Mouse (Mus musculus) left cerebral cortex, postnatal 14 days (tissue): Measurements from ENCODE around the gene Gm13289. TPM values are rescaled to one million over a fixed set of nuclear protein-coding genes. Genes with fewer than 3 reads are reported as not detected.
"Not testable (repeated sequence)": the region's sequence is repeated elsewhere in the genome, so short reads cannot be mapped to it uniquely, and the experiment has no call there.

Experiments used
- DNase-seq, 2 experiments: peaks; one replicate each; pipeline ENCODE4 v3.0.0; 2021 to 2022; ENCODE audit warnings: low spot score in 2 of 2, mixed read lengths in 1 of 2
- intact Hi-C: fragments of 180-260 bp; cut with DNase I; formaldehyde crosslinking; loops from one replicate; pipeline ENCODE4 v1.15.1; 2025
- total RNA-seq, 2 experiments: library from RNA; stranded (reverse); gene quantifications; 2 replicates each; pipeline ENCODE4 v1.2.3; 2021

Gene Gm13289
- total RNA-seq, 2 experiments from 2014 or later, result not detected

- DNase-seq, intact Hi-C loops: not testable (repeated sequence)
Measured at GRCm38 (mm10) chr4:88780320-88780719, 3.6 kb downstream of the Gm13289 start.

GRCm38 (mm10) chr4:88781831-88782230 is 5.1 kb downstream of the Gm13289 start, which contains the start of gene Ifnz:
TSS of gene Ifnz (plus strand) at chr4:88782131.
- DNase-seq, intact Hi-C loops: not testable (repeated sequence)

- intact Hi-C loops, DNase-seq: not testable (repeated sequence)
Measured at GRCm38 (mm10) chr4:88782335-88782734, 5.6 kb downstream of the Gm13289 start.

GRCm38 (mm10) chr4:88785409-88785808 is 8.7 kb downstream of the Gm13289 start, which contains the start of gene Gm13276:
TSS of gene Gm13276 (plus strand) at chr4:88785709.
- intact Hi-C loops, DNase-seq: not testable (repeated sequence)

DNA sequence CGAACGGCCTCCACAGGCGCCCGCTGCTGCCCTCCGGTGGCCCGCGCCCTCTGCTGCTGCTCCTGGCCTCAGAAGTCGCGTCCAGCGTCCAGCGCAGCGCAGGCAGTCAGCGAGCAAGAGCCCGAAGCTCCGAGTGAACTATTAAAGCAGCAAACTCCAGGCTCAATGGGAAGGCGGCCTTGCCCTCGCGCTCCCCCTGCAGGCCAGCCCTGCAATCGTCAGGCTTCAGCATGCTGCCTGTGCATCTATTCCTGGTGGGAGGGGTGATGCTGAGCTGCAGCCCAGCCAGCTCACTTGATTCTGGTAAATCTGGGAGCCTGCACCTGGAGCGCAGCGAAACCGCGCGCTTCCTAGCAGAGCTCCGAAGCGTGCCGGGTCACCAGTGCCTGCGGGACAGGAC is 11.7 kb downstream of the Gm13289 start, which contains the start of gene Gm13277:
TSS of gene Gm13277 (plus strand) at position 231 of the 400 bp plus-strand sequence.
- intact Hi-C loops, result not testable (repeated sequence)
- peak; percentile 70 to 75 for DNase-seq

GRCm38 (mm10) chr4:88791250-88791649 is 14.5 kb downstream of the Gm13289 start, which contains the start of gene Gm13278:
TSS of gene Gm13278 (plus strand) at chr4:88791550.
- DNase-seq, intact Hi-C loops: not testable (repeated sequence)

- intact Hi-C loops, result not testable (repeated sequence)
- peak; percentile 20 to 41 for DNase-seq
Measured at GRCm38 (mm10) chr4:88793936-88794675, 17.4 kb downstream of the Gm13289 start, which contains the start of gene Gm13275. TSS of gene Gm13275 (plus strand) at chr4:88794487.

- intact Hi-C loops, DNase-seq: not testable (repeated sequence)
Measured at GRCm38 (mm10) chr4:88797097-88797496, 20.4 kb downstream of the Gm13289 start, which contains the start of gene Gm13279. TSS of gene Gm13279 (plus strand) at chr4:88797397.

GRCm38 (mm10) chr4:88799365-88799764 is 22.6 kb downstream of the Gm13289 start, which contains the start of gene Gm13285:
TSS of gene Gm13285 (plus strand) at chr4:88799665.
- intact Hi-C loops, DNase-seq: not testable (repeated sequence)

DNA sequence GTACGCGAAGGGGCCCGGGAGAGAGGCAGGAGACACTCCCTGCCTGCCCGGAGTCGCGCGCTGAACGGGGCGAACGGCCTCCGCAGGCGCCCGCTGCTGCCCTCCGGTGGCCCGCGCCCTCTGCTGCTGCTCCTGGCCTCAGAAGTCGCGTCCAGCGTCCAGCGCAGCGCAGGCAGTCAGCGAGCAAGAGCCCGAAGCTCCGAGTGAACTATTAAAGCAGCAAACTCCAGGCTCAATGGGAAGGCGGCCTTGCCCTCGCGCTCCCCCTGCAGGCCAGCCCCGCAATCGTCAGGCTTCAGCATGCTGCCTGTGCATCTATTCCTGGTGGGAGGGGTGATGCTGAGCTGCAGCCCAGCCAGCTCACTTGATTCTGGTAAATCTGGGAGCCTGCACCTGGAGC is 26.2 kb downstream of the Gm13289 start, which contains the start of gene Gm13287:
TSS of gene Gm13287 (plus strand) at position 301 of the 400 bp plus-strand sequence.
- intact Hi-C loops, DNase-seq: not testable (repeated sequence)

GRCm38 (mm10) chr4:88805231-88805630 is 28.5 kb downstream of the Gm13289 start, which contains the start of gene Gm13288:
TSS of gene Gm13288 (plus strand) at chr4:88805531.
- intact Hi-C loops, result not testable (repeated sequence)

DNA sequence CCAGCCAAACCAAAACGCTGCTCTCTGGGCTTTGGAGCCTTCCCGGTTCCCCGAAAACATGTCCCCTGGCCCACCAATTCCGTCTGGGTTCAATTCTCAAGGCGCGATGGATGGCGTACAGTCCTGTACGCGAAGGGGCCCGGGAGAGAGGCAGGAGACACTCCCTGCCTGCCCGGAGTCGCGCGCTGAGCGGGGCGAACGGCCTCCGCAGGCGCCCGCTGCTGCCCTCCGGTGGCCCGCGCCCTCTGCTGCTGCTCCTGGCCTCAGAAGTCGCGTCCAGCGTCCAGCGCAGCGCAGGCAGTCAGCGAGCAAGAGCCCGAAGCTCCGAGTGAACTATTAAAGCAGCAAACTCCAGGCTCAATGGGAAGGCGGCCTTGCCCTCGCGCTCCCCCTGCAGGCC is 29.0 kb downstream of the Gm13289 start:
- DNase-seq, intact Hi-C loops: not testable (repeated sequence)

More at GRCm38 (mm10) chr4:88805231-88805630, 28.5 kb downstream of the Gm13289 start, which contains the start of gene Gm13288:
- not testable (repeated sequence) for DNase-seq

- no peak for DNase-seq
- intact Hi-C loops, result no loop called here
Measured at GRCm38 (mm10) chr4:88815928-88816327, 39.2 kb downstream of the Gm13289 start, which contains the start of gene Ifna7. TSS of gene Ifna7 (plus strand) at chr4:88816228.

DNA sequence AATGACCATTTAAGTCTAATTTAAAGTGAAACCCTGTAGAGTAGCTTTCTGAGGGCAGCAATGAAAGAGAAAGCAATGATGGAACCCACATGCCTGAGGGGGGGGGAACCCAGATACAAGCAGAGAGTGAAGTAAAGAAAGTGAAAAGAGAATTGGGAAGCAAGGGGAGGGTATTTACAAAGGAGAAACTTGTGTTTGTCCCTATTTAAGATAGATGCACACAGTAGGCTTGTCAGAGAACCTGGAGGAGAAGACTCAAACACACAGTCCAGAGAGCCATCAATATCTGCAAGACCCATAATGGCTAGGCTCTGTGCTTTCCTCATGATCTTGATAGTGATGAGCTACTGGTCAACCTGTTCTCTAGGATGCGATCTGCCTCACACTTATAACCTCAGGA is 42.9 kb downstream of the Gm13289 start, which contains the start of gene Ifna11:
TSS of gene Ifna11 (plus strand) at position 301 of the 400 bp plus-strand sequence.
- DNase-seq, result no peak
- intact Hi-C loops, result no loop called here

- DNase-seq, result peak; percentile 9 to 37
- intact Hi-C loops, result no loop called here
Measured at GRCm38 (mm10) chr4:88822995-88823394, 46.3 kb downstream of the Gm13289 start.

Other genes with a start within 250 kb of the Gm13289 start
- gene Ifna15, start 218.7 kb upstream of the Gm13289 start, total RNA-seq, result not detected
- gene Ifna14, start 205.1 kb upstream of the Gm13289 start, total RNA-seq, result not detected
- gene Ifna9, start 184.5 kb upstream of the Gm13289 start, total RNA-seq, result not detected
- gene Ifna12, start 173.5 kb upstream of the Gm13289 start, total RNA-seq, result not detected
- not detected for gene C87499, start 142.5 kb upstream of the Gm13289 start, total RNA-seq
- not detected for gene Ifna13, start 132.5 kb upstream of the Gm13289 start, total RNA-seq
- not detected for gene Ifna16, start 100.0 kb upstream of the Gm13289 start, total RNA-seq
- not detected for gene Ifna2, start 93.0 kb upstream of the Gm13289 start, total RNA-seq
- gene Ifnab, start 85.6 kb upstream of the Gm13289 start, total RNA-seq, result not detected
- 1 to 10 TPM; 1.0 to 1.5 TPM for gene Gm26566, start 55.1 kb upstream of the Gm13289 start, total RNA-seq
- gene Klhl9, start 54.5 kb upstream of the Gm13289 start, total RNA-seq, result 100 to 1,000 TPM; 103 to 104 TPM
- not detected for gene Gm13271, start 22.1 kb upstream of the Gm13289 start, total RNA-seq
- gene Gm13283, start 16.8 kb upstream of the Gm13289 start, total RNA-seq, result not detected
- not detected for gene Gm13290, start 3.1 kb upstream of the Gm13289 start, total RNA-seq
- gene Gm13272, start 2.9 kb downstream of the Gm13289 start, total RNA-seq, result not detected
- gene Ifnz, start 5.2 kb downstream of the Gm13289 start, total RNA-seq, result not detected
- not detected for gene Gm13276, start 8.8 kb downstream of the Gm13289 start, total RNA-seq
- not detected for gene Gm13277, start 11.7 kb downstream of the Gm13289 start, total RNA-seq
- gene Gm13278, start 14.6 kb downstream of the Gm13289 start, total RNA-seq, result not detected
- not detected for gene Gm13275, start 17.6 kb downstream of the Gm13289 start, total RNA-seq
- gene Gm13279, start 20.5 kb downstream of the Gm13289 start, total RNA-seq, result not detected
- gene Gm13285, start 22.7 kb downstream of the Gm13289 start, total RNA-seq, result not detected
- gene Gm13287, start 26.3 kb downstream of the Gm13289 start, total RNA-seq, result not detected
- gene Gm13288, start 28.6 kb downstream of the Gm13289 start, total RNA-seq, result not detected
- not detected for gene Ifna7, start 39.3 kb downstream of the Gm13289 start, total RNA-seq
- gene Ifna11, start 43.0 kb downstream of the Gm13289 start, total RNA-seq, result not detected
- not detected for gene Ifna6, start 50.5 kb downstream of the Gm13289 start, total RNA-seq
- gene Ifna5, start 58.6 kb downstream of the Gm13289 start, total RNA-seq, result not detected
- gene Ifna4, start 64.9 kb downstream of the Gm13289 start, total RNA-seq, result not detected
- not detected for gene Ifna1, start 73.2 kb downstream of the Gm13289 start, total RNA-seq
- gene Ifne, start 103.3 kb downstream of the Gm13289 start, total RNA-seq, result not detected